Mouse (Mus musculus) forebrain, embryonic 13.5 days (tissue): ENCODE results near the gene Apc2. TPM values are rescaled to one million over a fixed set of nuclear protein-coding genes. Genes with fewer than 3 reads are reported as not detected.
A peak's percentile ranks its signal among the peaks of the same experiment; 100 is the strongest.

Experiments used
- ATAC-seq: fragments of 200-750 bp; cut with Nextera tagmentation; 2 replicates; pipeline ENCODE4 v1.8.0; 2017
- H3K27ac ChIP-seq: fragments of 300-500 bp; sonication (generic); 2 replicates; pipeline ENCODE4 v1.5.1; 2015; ENCODE audit warnings: inconsistent platforms, mild to moderate bottlenecking, moderate library complexity
- H3K27me3 ChIP-seq: fragments of 300-500 bp; sonication (generic); 2 replicates; pipeline ENCODE4 v1.6.1; 2015; ENCODE audit warnings: mild to moderate bottlenecking, inconsistent platforms
- H3K36me3 ChIP-seq: fragments of 300-500 bp; sonication (generic); 2 replicates; pipeline ENCODE4 v1.6.1; 2015; ENCODE audit warnings: mild to moderate bottlenecking, inconsistent platforms; ENCODE audit not compliant: poor library complexity, severe bottlenecking
- H3K4me1 ChIP-seq: fragments of 300-500 bp; sonication (generic); 2 replicates; pipeline ENCODE4 v1.6.1; 2015; ENCODE audit warnings: inconsistent platforms
- H3K4me2 ChIP-seq: fragments of 300-500 bp; sonication (generic); 2 replicates; pipeline ENCODE4 v1.6.1; 2015; ENCODE audit warnings: inconsistent platforms, mild to moderate bottlenecking, moderate library complexity
- H3K4me3 ChIP-seq: fragments of 300-500 bp; sonication (generic); 2 replicates; pipeline ENCODE4 v1.5.1; 2015; ENCODE audit warnings: mild to moderate bottlenecking, inconsistent platforms
- H3K9ac ChIP-seq: fragments of 300-500 bp; sonication (generic); 2 replicates; pipeline ENCODE4 v1.6.1; 2015; ENCODE audit warnings: mild to moderate bottlenecking, inconsistent platforms
- H3K9me3 ChIP-seq: fragments of 300-500 bp; sonication (generic); replicated peaks from 2 replicates; pipeline ENCODE4 v1.6.1; 2016; ENCODE audit warnings: inconsistent platforms
- WGBS: fragments of 180-500 bp; shearing (Covaris S2); methylation state at CpG from one replicate; pipeline ENCODE4 v1.1.7; 2015; 5-methylcytosine and 5-hydroxymethylcytosine counted together
- polyA plus RNA-seq: library from polyadenylated mRNA; unstranded; fragments of >200 nt; fragmentation: Nextera tagmentation; extraction: Ambion mirVana; gene quantifications from 2 replicates; pipeline ENCODE4 v1.2.1, GENCODE M21; 2015

The Apc2 gene
- polyA plus RNA-seq, 1 experiment from 2014 or later, result 129 TPM

- peak overlapping the region; percentile 73 for H3K4me3 ChIP-seq
- 43% methylated on average over 10 of the region's 10 CpGs for WGBS
- peaks cover 94% of the 10 kb centered on the region for H3K4me1 ChIP-seq
- H3K36me3 ChIP-seq, result peaks cover 36% of the 10 kb centered on the region
- H3K27me3 ChIP-seq, result no peaks in the 10 kb centered on the region
- H3K27ac ChIP-seq, result peak overlapping the region; percentile 98
- peak overlapping the region; percentile 99 for H3K9ac ChIP-seq
- H3K9me3 ChIP-seq, result no peaks in the 10 kb centered on the region
- H3K4me2 ChIP-seq, result peak overlapping the region; percentile 86
- no peak for ATAC-seq
Measured at GRCm38 (mm10) chr10:80299824-80300223, 4.0 kb downstream of the Apc2 start.

GRCm38 (mm10) chr10:80300672-80301181, 5.0 kb downstream of the Apc2 start:
- peaks cover 91% of the 10 kb centered on the region for H3K4me1 ChIP-seq
- 5% methylated on average over 11 of the region's 11 CpGs for WGBS

GRCm38 (mm10) chr10:80301256-80302081, 5.7 kb downstream of the Apc2 start:
- ATAC-seq, result no peak; the same call in 1 of the 2 replicates
- WGBS, result 70% methylated on average over 9 of the region's 10 CpGs
- Histone ChIP-seq H3K4me2 (peak overlapping the region; percentile 86), H3K27me3 (no peaks in the 10 kb centered on the region), H3K4me3 (peak overlapping the region; percentile 73), H3K27ac (peak overlapping the region; percentile 98), H3K9me3 (no peaks in the 10 kb centered on the region), H3K4me1 (peaks cover 88% of the 10 kb centered on the region), H3K36me3 (peaks cover 50% of the 10 kb centered on the region), H3K9ac (peak overlapping the region; percentile 99)

More at GRCm38 (mm10) chr10:80300672-80301181, 5.0 kb downstream of the Apc2 start:
- H3K9ac ChIP-seq, result peak overlapping the region; percentile 99
- peak overlapping the region; percentile 98 for H3K27ac ChIP-seq
- H3K9me3 ChIP-seq, result no peaks in the 10 kb centered on the region
- no peaks in the 10 kb centered on the region for H3K27me3 ChIP-seq
- H3K4me2 ChIP-seq, result peak overlapping the region; percentile 86
- ATAC-seq, result peak; percentile 83
- H3K36me3 ChIP-seq, result peaks cover 42% of the 10 kb centered on the region
- H3K4me3 ChIP-seq, result peak overlapping the region; percentile 73

GRCm38 (mm10) chr10:80302082-80302355, 6.2 kb downstream of the Apc2 start:
- peaks cover 83% of the 10 kb centered on the region for H3K4me1 ChIP-seq
- H3K27ac ChIP-seq, result peak overlapping the region; percentile 98; the same call in 1 of the 2 replicates

GRCm38 (mm10) chr10:80302471-80302881, 6.7 kb downstream of the Apc2 start:
- Histone ChIP-seq H3K4me3 (peak overlapping the region; percentile 73), H3K9ac (peak overlapping the region; percentile 99), H3K4me1 (peaks cover 78% of the 10 kb centered on the region), H3K4me2 (peak overlapping the region; percentile 86), H3K27me3 (no peaks in the 10 kb centered on the region), H3K9me3 (no peaks in the 10 kb centered on the region), H3K36me3 (peaks cover 60% of the 10 kb centered on the region), H3K27ac (peak overlapping the region; percentile 26; the same call in 1 of the 2 replicates)
- WGBS, result 21% methylated on average over 9 of the region's 9 CpGs
- ATAC-seq, result no peak

More at GRCm38 (mm10) chr10:80302082-80302355, 6.2 kb downstream of the Apc2 start:
- Histone ChIP-seq H3K9me3 (no peaks in the 10 kb centered on the region), H3K4me3 (peak overlapping the region; percentile 73), H3K4me2 (peak overlapping the region; percentile 86), H3K9ac (peak overlapping the region; percentile 99), H3K36me3 (peaks cover 55% of the 10 kb centered on the region), H3K27me3 (no peaks in the 10 kb centered on the region)
- WGBS, result 62% methylated on average over 5 of the region's 5 CpGs
- no peak for ATAC-seq

GRCm38 (mm10) chr10:80304458-80304857, 8.7 kb downstream of the Apc2 start:
- no peak for ATAC-seq
- peak overlapping the region; percentile 40; the same call in 1 of the 2 replicates for H3K9ac ChIP-seq
- H3K27me3 ChIP-seq, result no peaks in the 10 kb centered on the region
- WGBS, result 36% methylated on average over 12 of the region's 12 CpGs
- peaks cover 80% of the 10 kb centered on the region for H3K36me3 ChIP-seq
- H3K4me3 ChIP-seq, result peak overlapping the region; percentile 14; the same call in 1 of the 2 replicates
- H3K4me1 ChIP-seq, result peaks cover 63% of the 10 kb centered on the region
- no peaks in the 10 kb centered on the region for H3K9me3 ChIP-seq
- H3K4me2 ChIP-seq, result peak overlapping the region; percentile 35
- no peak overlapping the region for H3K27ac ChIP-seq

- H3K9ac ChIP-seq, result peak overlapping the region; percentile 40; the same call in 1 of the 2 replicates
- no peak overlapping the region for H3K27ac ChIP-seq
- peaks cover 84% of the 10 kb centered on the region for H3K36me3 ChIP-seq
- peaks cover 59% of the 10 kb centered on the region for H3K4me1 ChIP-seq
- no peak for ATAC-seq
- no peaks in the 10 kb centered on the region for H3K9me3 ChIP-seq
- H3K4me2 ChIP-seq, result peak overlapping the region; percentile 35
- H3K27me3 ChIP-seq, result no peaks in the 10 kb centered on the region
- H3K4me3 ChIP-seq, result peak overlapping the region; percentile 14
- WGBS, result 32% methylated on average over 25 of the region's 25 CpGs
Measured at GRCm38 (mm10) chr10:80304862-80305261, 9.1 kb downstream of the Apc2 start.

- no peak overlapping the region for H3K4me2 ChIP-seq
- no peak overlapping the region for H3K9ac ChIP-seq
- peaks cover 100% of the 10 kb centered on the region for H3K36me3 ChIP-seq
- no peak for ATAC-seq
- no peak overlapping the region for H3K27ac ChIP-seq
- no peaks in the 10 kb centered on the region for H3K9me3 ChIP-seq
- peaks cover 39% of the 10 kb centered on the region for H3K4me1 ChIP-seq
- WGBS, result 91% methylated on average over 15 of the region's 16 CpGs
- no peak overlapping the region for H3K4me3 ChIP-seq
- 0 out of 2 replicates have a peak, but pooled peaks cover 3% of the 10 kb centered on the region for H3K27me3 ChIP-seq
Measured at GRCm38 (mm10) chr10:80311560-80311959, 15.8 kb downstream of the Apc2 start.

GRCm38 (mm10) chr10:80312586-80313504, 17.1 kb downstream of the Apc2 start:
- H3K4me1 ChIP-seq, result peaks cover 50% of the 10 kb centered on the region
- H3K36me3 ChIP-seq, result peaks cover 100% of the 10 kb centered on the region
- 79% methylated on average over 54 of the region's 54 CpGs for WGBS
- H3K4me2 ChIP-seq, result no peak overlapping the region
- 0 out of 2 replicates have a peak, but pooled peaks cover 3% of the 10 kb centered on the region for H3K27me3 ChIP-seq
- H3K9me3 ChIP-seq, result no peaks in the 10 kb centered on the region
- no peak overlapping the region for H3K27ac ChIP-seq
- H3K9ac ChIP-seq, result no peak overlapping the region
- no peak for ATAC-seq
- no peak overlapping the region for H3K4me3 ChIP-seq

- H3K9me3 ChIP-seq, result no peaks in the 10 kb centered on the region
- H3K9ac ChIP-seq, result no peak overlapping the region
- 71% methylated on average over 20 of the region's 20 CpGs for WGBS
- H3K27me3 ChIP-seq, result 0 out of 2 replicates have a peak, but pooled peaks cover 3% of the 10 kb centered on the region
- ATAC-seq, result no peak
- H3K4me3 ChIP-seq, result no peak overlapping the region
- peaks cover 100% of the 10 kb centered on the region for H3K36me3 ChIP-seq
- no peak overlapping the region for H3K4me2 ChIP-seq
- H3K4me1 ChIP-seq, result peaks cover 54% of the 10 kb centered on the region
- no peak overlapping the region for H3K27ac ChIP-seq
Measured at GRCm38 (mm10) chr10:80313627-80314201, 17.9 kb downstream of the Apc2 start.

- H3K4me1 ChIP-seq, result peaks cover 63% of the 10 kb centered on the region
- peaks cover 94% of the 10 kb centered on the region for H3K36me3 ChIP-seq
- no peaks in the 10 kb centered on the region for H3K9me3 ChIP-seq
- ATAC-seq, result no peak
- WGBS, result 59% methylated on average over 15 of the region's 16 CpGs
- no peak overlapping the region for H3K4me2 ChIP-seq
- H3K27ac ChIP-seq, result no peak overlapping the region
- 0 out of 2 replicates have a peak, but pooled peaks cover 3% of the 10 kb centered on the region for H3K27me3 ChIP-seq
- no peak overlapping the region for H3K4me3 ChIP-seq
- H3K9ac ChIP-seq, result no peak overlapping the region
Measured at GRCm38 (mm10) chr10:80314494-80315001, 18.8 kb downstream of the Apc2 start.
